Mouse (Mus musculus) B cell, adult 2 months (primary cell): ENCODE data around the gene Osmr.

ENCODE experiments used
- DNase-seq, 2 experiments: peaks; one replicate each; pipeline ENCODE4 v3.0.0; 2022

Gene Osmr

DNA sequence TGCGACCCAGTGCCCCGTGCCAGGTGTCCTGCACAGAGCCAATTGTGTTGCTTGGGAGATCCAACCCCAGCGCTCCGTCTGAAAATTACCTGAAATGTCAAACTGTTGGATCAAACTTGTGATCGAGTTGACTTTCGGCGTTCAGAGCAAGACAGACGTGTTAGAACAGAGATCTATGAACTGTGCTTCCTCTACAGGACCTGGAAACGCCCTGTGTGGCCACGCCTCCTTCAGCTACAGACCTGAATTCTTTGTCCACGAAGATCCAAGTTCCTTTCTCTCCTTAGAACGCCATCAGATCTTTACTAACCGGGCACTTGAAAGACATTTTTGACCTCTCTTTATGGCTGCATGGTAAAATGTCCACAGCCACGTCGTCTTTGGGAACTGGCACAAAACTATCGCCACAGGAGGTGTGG is at the start of gene Osmr:
Osmr (minus strand) TSS at position 369 of the 419 bp plus-strand sequence.
- peak in 1 of 2 experiments; percentile 9 for DNase-seq

GRCm38 (mm10) chr15:6919406-6919805 is 44.6 kb upstream of the Osmr start:
- no peak for DNase-seq

GRCm38 (mm10) chr15:6914163-6914562 is 39.4 kb upstream of the Osmr start:
- DNase-seq, result no peak

DNA sequence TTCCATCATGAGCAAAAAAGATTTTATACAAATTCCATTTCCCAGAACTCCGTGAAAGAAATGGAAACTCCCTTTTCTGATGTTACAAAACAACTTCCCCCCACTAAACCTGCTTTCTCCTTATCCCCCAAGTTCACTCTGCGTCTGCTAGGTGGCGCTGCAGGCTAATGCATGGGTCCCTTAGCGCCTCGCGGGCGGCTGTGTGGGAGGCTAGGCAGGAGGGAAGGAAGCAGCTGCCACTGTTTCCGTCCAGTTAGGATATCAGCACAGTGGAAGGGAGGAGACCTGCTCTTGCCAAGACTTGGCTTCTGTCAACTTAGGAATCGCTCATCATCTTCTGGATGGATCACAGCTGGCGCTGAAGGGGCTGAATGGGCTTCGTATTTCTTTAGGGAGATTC is 34.9 kb upstream of the Osmr start:
- peak; percentile 85 to 86 for DNase-seq

DNA sequence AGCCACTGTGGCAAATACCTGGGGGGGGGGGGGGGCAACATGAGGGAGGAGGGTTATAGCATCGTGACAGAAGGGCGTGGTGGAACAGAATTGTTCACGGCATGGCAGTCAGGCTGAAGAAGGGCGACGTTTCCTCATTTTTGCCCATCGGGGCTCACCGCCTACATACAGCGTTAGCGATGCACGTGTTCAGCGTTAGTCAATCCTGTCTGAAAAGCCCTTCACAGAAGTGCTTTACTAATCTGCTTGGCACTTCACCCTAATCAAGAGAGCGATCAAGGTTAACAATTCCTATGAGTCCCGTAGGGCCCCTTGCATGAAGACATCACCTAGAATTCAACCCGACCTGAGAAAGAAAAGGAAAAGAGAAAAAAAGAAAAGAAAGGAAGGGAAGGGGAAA is 34.3 kb upstream of the Osmr start:
- DNase-seq, result no peak

DNA sequence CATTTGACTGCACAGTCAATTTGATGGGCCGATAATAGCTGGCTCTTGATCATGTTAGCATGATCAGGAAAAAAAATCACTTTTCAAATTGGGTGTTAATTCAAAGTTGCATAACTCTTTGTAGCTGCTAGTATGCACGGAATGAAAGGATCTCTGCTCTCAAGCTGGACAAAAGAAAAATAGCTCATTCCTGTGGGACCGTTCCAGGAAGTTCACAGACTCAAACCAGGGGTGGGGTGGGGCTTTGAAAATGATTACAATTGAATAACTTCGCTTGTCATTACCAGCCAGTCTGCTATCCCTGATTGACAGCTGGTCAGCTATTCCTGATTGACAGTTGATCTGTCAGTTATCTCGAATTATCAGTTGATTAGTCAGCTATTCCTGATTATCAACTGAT is 33.8 kb upstream of the Osmr start:
- DNase-seq, result no peak

DNA sequence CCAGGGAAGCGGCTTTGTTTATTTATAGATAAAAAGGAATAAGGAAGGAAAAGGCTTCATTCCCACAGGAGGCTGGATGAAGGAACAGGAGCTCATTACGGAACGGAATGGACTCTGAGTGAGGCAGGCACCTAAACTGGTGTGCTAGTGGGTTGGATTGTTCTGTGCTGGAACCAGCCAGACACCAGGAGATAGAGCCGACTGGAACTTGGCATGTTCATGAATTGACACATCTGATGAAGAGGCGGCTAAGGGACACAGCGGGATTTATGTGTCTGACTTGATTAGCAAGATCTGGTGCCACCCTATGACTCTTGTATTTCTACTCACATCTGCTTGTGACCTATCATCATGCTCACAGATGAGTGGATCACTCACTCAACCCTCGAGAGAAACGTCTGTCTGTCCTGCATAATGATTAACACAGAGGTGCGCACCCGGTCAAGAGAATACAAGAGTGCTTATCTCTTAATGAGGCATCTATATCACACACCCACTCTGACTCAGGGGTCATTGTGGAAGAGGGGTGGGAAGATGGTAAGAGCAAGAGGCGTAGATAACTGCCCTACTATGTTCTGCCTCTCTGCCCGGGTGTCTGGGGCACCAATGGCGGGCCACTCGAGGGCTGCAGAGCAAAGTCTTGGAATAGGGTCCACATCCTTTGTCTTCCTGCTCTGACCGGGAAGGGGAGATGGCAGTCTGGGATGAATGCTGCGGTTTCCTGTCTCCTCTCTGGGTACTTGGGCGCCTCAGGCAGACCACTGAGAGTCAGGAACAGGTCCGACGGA is 31.7 kb upstream of the Osmr start:
- no peak for DNase-seq

DNA sequence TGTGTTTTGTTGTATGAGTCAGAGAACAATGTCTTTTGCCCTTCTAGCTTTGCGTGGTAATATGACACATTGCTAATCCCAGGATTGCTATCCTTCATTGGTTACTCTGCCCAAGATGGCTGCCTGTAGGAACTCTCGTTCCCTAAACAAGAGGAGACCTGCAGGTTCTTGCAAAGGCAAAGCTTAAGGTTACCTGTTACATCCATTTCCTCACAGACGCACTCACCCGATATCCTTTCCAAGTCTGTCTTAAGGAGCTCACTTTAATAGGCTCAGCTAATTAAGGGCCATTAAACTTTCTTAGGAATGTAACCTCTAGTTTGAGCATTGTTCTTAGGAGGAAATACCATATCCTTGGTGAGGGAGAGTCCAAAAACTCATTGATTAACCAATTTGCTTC is 31.0 kb upstream of the Osmr start:
- no peak for DNase-seq

DNA sequence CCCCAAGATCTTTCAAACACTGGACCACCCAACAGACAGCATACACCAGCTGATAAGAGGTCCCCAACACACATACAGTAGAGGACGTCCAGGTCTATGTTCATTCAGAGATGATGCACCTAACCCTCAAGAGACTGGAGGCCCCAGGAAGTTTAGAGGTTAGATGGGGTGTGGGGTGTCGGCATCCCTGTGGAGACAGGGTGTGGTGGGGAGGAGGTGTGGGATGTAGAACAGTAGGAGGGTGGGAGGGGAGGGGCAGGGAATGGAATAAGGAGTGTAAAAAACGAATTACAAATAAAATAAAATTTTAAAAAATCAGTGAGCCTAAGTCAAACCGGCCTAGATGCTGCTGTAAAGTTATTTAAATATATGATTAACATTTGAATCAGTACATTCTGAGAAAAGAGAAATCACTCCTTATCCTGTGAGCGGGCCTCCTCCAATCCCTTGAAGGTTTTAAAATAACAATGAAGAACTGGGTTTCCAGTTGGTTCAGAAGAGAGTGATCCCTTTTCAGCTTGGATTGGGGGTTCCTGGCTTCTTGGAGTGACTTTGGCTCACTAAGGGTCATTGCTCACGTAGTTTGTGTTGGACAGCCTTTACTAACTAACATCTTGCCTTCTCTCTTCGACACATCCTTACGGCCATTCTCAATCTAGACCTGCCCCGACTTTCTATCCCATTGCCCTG is 28.7 kb upstream of the Osmr start:
- DNase-seq, result no peak

- DNase-seq, result no peak
These were observed 27.3 kb upstream of the Osmr start for GRCm38 (mm10) chr15:6901982-6902639.

GRCm38 (mm10) chr15:6901236-6901635 is 26.5 kb upstream of the Osmr start:
- no peak for DNase-seq

- DNase-seq, result no peak
These were observed 9.5 kb upstream of the Osmr start for GRCm38 (mm10) chr15:6884260-6884659.

- DNase-seq, result peak; percentile 59 to 61
These were observed 9.0 kb upstream of the Osmr start for GRCm38 (mm10) chr15:6883816-6884215.

DNA sequence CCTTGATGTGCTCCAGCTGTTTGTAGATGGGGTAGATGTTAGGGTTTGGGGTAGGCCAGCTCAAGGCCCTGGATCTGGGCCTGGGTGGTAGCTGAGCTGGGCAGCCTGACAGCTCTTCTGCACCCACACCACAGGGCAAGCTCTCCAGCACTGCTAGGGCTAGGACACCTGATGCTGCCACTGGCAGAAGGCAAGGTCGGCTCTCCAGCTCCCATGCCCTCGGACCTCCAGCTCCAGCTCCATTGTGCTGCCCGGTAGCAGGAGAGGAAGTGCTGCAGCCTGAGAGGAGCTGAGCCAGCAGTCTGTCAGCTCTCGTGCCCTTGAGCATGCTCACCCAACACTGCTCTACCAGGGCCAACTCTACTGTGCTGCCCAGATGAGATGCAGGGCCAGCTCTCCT is 8.3 kb upstream of the Osmr start:
- DNase-seq, result no peak

DNA sequence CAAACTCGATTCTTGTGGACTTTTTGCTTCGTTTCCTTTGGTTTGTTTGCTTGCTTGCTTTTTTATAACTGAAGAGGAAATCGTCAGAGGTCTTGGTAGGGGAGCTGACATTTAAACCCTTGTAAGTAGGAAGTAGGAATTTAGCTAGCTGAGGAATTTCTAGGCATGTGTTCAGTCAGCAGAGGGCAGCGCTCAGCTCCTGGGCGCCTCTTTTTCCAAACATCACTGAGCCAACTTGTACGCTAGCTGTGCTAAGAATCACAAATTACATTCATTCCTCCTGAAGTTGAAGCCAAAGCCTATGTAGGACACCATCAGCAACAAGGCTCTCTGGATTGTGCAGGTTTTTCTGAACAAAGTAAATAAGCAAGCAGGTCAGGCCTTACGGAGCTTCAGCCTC is 7.4 kb upstream of the Osmr start:
- DNase-seq, result no peak

DNA sequence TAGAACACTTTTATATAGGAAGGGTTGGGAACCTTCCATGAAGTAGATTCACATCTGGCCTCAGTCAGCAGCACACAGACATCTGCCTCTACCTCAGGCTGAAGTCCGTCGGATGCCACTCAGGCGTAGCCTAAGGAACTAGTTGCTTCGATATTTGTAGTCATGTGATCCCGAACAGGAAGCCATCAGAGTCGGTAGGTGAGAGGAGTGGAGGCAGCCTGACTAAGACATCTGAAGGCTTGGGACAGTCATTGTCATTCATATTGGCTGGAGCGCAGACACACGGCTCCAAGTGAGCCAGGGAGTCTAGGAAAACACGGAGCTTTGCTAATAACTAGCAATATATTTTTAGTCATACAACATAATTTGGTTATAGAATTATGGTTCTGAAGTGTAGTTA is 6.4 kb upstream of the Osmr start:
- no peak for DNase-seq

- no peak for DNase-seq
These were observed 765 bp downstream of the Osmr start for GRCm38 (mm10) chr15:6873807-6874600.

DNA sequence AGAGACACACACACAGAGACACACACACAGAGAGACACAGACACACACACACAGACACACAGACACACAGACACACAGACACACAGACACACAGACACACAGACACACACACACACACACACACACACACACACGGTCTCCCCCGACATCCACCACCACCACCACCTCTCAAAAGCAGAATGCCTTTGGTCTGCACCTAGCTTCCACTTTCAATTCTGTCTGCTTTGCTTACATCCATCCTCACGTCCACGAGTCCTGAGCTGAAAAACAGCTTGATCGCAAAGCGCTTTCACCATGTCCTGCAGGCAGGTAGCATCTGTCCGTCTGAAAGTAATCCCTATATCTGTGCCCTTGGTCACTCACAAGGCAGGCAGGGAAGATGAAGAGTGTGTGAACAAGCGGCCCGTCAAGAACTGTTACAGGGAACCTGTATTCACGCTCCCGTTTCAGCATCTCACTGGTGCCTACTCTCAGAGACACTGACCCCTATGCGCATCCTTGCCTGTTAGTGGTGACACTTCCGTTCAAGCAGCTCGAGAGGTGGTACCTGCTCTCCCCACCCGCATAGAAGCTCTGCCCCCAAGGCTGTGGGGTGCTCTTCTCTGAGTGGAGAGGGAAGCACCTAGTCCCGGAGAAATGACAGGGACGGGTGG is 1.5 kb downstream of the Osmr start:
- DNase-seq, result peak in 1 of 2 experiments; percentile 12

DNA sequence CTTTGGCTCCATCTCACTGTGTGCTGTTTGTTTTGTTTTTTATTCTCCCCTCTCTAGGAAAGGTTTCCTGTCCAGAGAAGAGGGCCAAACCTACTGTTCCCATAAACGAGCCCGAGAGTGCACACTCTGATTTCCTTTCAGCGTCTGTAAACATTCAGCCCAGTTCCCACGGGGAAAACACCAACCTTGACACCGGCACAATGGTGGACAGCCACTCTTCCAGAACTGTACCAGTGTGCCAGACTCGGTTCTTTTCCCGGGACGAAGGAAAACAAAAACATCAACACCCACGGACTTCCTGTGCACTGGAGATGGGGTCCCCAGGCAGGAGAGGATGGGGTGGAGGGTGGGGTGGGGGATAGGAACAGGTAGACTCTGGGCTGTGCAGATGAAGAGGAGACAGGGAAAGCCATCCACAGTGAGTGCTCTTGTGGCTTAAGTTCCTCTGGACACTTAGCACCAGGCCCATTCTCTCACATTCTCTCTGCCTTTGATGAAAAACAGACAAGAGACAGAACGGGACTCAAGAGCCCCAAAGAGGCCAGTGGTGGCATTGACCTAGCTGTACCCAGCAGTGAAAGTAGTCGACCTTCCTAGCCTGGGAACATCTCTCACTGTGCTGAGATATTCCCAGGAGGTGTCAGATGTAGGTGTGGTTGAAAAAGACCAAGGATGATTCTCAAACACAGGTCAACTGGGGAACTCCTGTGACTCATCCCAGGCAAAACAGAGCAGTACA is 3.0 kb downstream of the Osmr start:
- DNase-seq, result no peak

DNA sequence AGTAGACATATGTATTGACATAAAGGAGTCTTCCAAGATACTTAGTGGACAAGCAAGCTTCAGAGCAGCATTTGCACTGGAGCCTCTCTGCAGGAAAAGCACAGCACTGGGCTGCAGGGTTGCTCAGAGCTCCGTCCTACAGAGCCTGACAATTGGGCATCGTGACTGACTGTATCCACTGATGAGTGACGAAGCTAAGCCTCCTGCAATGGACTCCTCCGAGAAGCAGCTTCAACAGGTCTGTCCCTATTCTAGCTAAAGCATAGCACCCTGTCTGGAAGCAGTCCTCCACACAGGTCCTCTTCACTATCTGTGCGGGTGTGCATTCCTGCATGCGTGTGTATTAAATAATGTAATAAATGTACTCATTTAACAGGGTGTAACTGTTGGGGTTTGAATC is 7.9 kb downstream of the Osmr start:
- no peak for DNase-seq

DNA sequence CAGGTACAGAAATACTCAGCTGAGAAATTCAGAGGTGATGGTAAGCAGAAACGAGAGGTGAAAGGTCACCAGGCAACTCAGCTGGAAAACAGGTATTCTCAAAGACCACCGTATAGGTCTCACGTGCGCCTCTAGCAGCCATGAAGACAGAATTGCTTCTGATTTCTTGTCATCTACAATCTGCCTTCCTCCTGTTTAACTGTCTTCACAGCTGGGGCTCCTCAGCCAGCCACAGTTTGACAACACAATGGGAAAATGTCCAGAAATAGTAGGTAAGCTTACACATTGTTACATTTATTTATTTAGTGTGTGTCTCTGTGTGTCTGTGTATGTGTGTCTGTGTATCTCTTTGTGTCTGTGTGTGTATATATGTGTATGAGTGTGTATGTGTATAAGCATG is 12.6 kb downstream of the Osmr start:
- DNase-seq, result no peak

DNA sequence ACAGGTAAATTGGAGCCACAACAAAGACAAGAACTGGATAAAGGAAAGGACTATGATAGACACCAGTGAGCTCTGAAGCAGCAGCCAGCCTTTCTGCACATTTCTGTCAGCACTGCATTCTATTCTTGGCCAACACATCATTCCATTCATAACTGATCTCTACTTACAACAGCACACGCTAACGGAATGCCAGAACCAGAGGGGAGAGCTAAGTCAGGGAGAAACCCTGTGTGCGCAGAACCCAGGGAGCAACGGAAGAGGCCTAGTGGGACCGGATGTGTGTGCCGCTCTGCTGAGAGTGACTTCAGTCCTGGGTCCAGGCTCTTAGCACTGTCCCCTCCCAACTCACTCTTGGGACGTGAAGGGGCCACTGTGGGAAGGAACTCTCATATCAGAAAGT is 13.2 kb downstream of the Osmr start:
- DNase-seq, result no peak
